Mouse (Mus musculus) myocyte (in vitro differentiated cells): ENCODE measurements around the gene Ccnd1. TPM values are rescaled to one million over a fixed set of nuclear protein-coding genes. Genes with fewer than 3 reads are reported as not detected.

Experiments
- H3K27me3 ChIP-seq: one replicate; pipeline ENCODE4 v1.6.1; 2011; ENCODE audit not compliant: control insufficient read depth, insufficient read depth, insufficient read length
- H3K36me3 ChIP-seq: one replicate; pipeline ENCODE4 v1.6.1; 2011; ENCODE audit not compliant: control insufficient read depth, insufficient read depth
- H3K4me2 ChIP-seq: one replicate; pipeline ENCODE4 v1.6.1; 2011; ENCODE audit warnings: low read depth, control low read depth
- H3K4me3 ChIP-seq: one replicate; pipeline ENCODE4 v1.5.1; 2011; ENCODE audit warnings: mild to moderate bottlenecking, control low read depth, moderate library complexity
- H3K79me2 ChIP-seq: one replicate; pipeline ENCODE4 v1.6.1; 2011; ENCODE audit not compliant: control insufficient read depth, insufficient read depth
- H3ac ChIP-seq: one replicate; pipeline ENCODE4 v1.6.1; 2011; ENCODE audit not compliant: control insufficient read depth, insufficient read length
- CEBPB ChIP-seq: IDR thresholded peaks from 2 replicates; pipeline ENCODE4 v1.6.1; 2011; ENCODE audit warnings: mild to moderate bottlenecking, moderate library complexity; ENCODE audit not compliant: poor library complexity, insufficient read depth, severe bottlenecking
- E2F4 ChIP-seq: IDR thresholded peaks from one replicate; pipeline ENCODE4 v1.6.1; 2011; ENCODE audit warnings: mild to moderate bottlenecking, control low read depth, moderate library complexity; ENCODE audit not compliant: insufficient read depth
- MAX ChIP-seq: IDR thresholded peaks from one replicate; pipeline ENCODE4 v1.6.1; 2011; ENCODE audit warnings: low read depth, mild to moderate bottlenecking, control low read depth
- MYOD1 ChIP-seq, 3 experiments: IDR thresholded peaks; one replicate each; pipeline ENCODE4 v1.6.1; 2011; ENCODE audit warnings: control low read depth in 2 of 3, low read depth in 2 of 3, mild to moderate bottlenecking in 2 of 3, moderate library complexity in 1 of 3; ENCODE audit not compliant: insufficient read length in 2 of 3, control insufficient read depth in 1 of 3
- MYOG ChIP-seq, 3 experiments: IDR thresholded peaks; one replicate each; pipeline ENCODE4 v1.6.1; 2011; ENCODE audit warnings: control low read depth in 2 of 3, low read depth in 2 of 3, mild to moderate bottlenecking in 2 of 3; ENCODE audit not compliant: insufficient read length in 2 of 3, control insufficient read depth in 1 of 3, insufficient read depth in 1 of 3
- POLR2A ChIP-seq: IDR thresholded peaks from one replicate; pipeline ENCODE4 v1.6.1; 2011; ENCODE audit warnings: low read depth, mild to moderate bottlenecking, control low read depth, moderate library complexity; ENCODE audit not compliant: insufficient read length
- POLR2AphosphoS2 ChIP-seq: IDR thresholded peaks from one replicate; pipeline ENCODE4 v1.6.1; 2011; ENCODE audit warnings: low read depth, control low read depth; ENCODE audit not compliant: insufficient read length
- REST ChIP-seq: IDR thresholded peaks from one replicate; pipeline ENCODE4 v1.6.1; 2011; ENCODE audit warnings: mild to moderate bottlenecking, control low read depth, moderate library complexity; ENCODE audit not compliant: insufficient read depth, insufficient read length
- SRF ChIP-seq: IDR thresholded peaks from one replicate; pipeline ENCODE4 v1.6.1; 2011; ENCODE audit warnings: low read depth; ENCODE audit not compliant: control insufficient read depth, insufficient read length
- TCF12 ChIP-seq: IDR thresholded peaks from one replicate; pipeline ENCODE4 v1.6.1; 2011; ENCODE audit warnings: mild to moderate bottlenecking, control low read depth; ENCODE audit not compliant: poor library complexity, insufficient read depth, severe bottlenecking
- TCF3 ChIP-seq: IDR thresholded peaks from one replicate; pipeline ENCODE4 v1.6.1; 2011; ENCODE audit warnings: low read depth, control low read depth; ENCODE audit not compliant: insufficient read length
- USF1 ChIP-seq: IDR thresholded peaks from one replicate; pipeline ENCODE4 v1.6.1; 2011; ENCODE audit warnings: low read depth, mild to moderate bottlenecking, control low read depth, moderate library complexity
- polyA plus RNA-seq: library from polyadenylated mRNA; unstranded; fragments of >200 nt; fragmentation: generic; extraction: Trizol; gene quantifications from one replicate; pipeline ENCODE4 v1.2.1, GENCODE M21; 2012; ENCODE audit warnings: missing spikeins

The Ccnd1 gene
- polyA plus RNA-seq, 1 experiment = 36.6 TPM

DNA sequence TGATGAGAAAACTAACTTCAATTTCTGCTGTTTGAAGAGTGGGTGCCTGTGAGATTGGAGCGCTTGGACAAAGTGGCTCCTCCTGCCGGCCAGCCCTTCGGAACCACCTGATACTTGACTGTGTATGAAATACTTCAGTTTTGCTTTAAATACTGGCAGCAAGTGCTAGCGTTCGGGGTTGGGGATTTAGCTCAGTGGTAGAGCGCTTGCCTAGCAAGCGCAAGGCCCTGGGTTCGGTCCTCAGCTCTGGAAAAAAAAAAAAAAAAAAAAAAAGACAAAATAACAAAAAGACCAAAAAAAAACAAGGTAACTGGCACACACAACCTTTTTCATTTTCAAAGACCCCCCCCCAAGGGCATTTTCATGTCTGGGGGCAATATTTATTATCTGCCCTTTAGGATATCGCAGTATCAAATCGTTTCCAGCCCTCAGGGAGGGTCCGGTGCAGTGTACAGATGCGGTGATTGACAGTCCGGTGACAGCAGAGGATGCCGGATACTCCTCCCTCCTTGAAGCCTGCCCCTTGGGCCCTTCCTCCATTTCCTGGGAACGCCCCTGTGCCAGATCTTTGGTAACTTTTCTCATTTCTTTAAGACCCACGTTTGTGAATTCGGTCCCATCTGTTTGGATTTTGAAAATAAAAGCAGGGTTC lies 25.3 kb downstream of the Ccnd1 start:
- Histone ChIP-seq H3K4me3 (peak overlapping the region; percentile 79), H3K27me3 (no peaks in the 10 kb centered on the region), H3K79me2 (peaks cover 12% of the 10 kb centered on the region), H3ac (peak overlapping the region; percentile 78), H3K36me3 (peaks cover 4% of the 10 kb centered on the region), H3K4me2 (peak overlapping the region; percentile 80)
- TF ChIP-seq MYOG (IDR thresholded peaks at IDR 0.05; ENCODE audit: control insufficient read depth in 1 of 3, insufficient read depth in 1 of 3, insufficient read length in 2 of 3, low read depth in 2 of 3) = no peak
- TF ChIP-seq POLR2A = no peak
- no peak for TF ChIP-seq CEBPB

DNA sequence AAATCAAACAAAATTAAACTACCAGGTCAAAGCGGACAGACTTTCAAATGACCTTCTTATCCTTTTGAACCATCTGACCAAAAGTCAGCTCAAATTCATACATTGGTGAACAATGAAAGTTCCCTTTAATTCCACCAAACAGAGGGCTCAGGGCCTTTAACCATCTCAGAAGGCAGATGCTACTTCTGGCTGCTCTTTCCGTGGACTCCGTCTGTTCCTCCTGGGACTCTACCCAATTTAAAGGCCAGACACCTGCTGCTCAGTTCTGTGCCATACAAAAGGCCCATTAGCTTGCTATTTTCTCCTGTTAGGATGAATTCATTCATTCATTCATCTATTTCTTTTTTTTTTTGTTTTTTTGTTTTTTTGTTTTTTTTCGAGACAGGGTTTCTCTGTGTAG lies 26.8 kb downstream of the Ccnd1 start:
- H3K27me3 ChIP-seq = no peaks in the 10 kb centered on the region
- no peak overlapping the region for H3K4me3 ChIP-seq
- TF ChIP-seq MYOD1 (IDR thresholded peaks at IDR 0.05; ENCODE audit: control insufficient read depth in 1 of 3, insufficient read length in 2 of 3, low read depth in 2 of 3) = no peak
- H3K36me3 ChIP-seq = no peaks in the 10 kb centered on the region
- H3K79me2 ChIP-seq = peaks cover 12% of the 10 kb centered on the region
- H3K4me2 ChIP-seq = no peak overlapping the region
- H3ac ChIP-seq = no peak overlapping the region

DNA sequence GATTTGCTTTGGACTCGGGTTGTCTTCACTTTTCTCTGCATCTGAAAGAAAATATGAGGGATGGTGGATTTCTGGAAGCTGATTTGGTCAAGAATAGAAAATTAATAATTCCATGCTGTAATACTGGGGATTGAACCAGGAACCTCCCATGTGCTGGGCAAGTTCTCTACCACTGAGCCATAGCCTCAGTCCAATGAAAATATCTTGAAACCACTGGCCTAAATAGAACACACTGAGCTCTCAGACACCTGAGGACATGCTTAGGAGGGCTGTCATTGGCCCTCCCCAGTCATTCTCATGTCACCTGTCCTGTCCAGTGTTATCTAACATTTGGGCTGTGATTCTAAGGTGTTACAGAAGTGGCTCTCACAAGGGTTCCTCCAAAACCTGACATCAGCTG lies 28.6 kb downstream of the Ccnd1 start:
- H3ac ChIP-seq = no peak overlapping the region
- peaks cover 8% of the 10 kb centered on the region for H3K79me2 ChIP-seq
- no peaks in the 10 kb centered on the region for H3K27me3 ChIP-seq
- no peak overlapping the region for H3K4me3 ChIP-seq
- no peaks in the 10 kb centered on the region for H3K36me3 ChIP-seq
- TF ChIP-seq E2F4 = no peak
- TF ChIP-seq TCF12 = no peak
- TF ChIP-seq POLR2A = no peak
- TF ChIP-seq USF1 = no peak
- TF ChIP-seq SRF = no peak
- no peak for TF ChIP-seq MYOD1 (IDR thresholded peaks at IDR 0.05; ENCODE audit: control insufficient read depth in 1 of 3, insufficient read length in 2 of 3, low read depth in 2 of 3)
- TF ChIP-seq TCF3 = no peak
- TF ChIP-seq POLR2AphosphoS2 = no peak
- no peak for TF ChIP-seq MAX
- TF ChIP-seq REST = no peak
- no peak for TF ChIP-seq MYOG (IDR thresholded peaks at IDR 0.05; ENCODE audit: control insufficient read depth in 1 of 3, insufficient read depth in 1 of 3, insufficient read length in 2 of 3, low read depth in 2 of 3)
- TF ChIP-seq CEBPB = no peak
- H3K4me2 ChIP-seq = no peak overlapping the region

DNA sequence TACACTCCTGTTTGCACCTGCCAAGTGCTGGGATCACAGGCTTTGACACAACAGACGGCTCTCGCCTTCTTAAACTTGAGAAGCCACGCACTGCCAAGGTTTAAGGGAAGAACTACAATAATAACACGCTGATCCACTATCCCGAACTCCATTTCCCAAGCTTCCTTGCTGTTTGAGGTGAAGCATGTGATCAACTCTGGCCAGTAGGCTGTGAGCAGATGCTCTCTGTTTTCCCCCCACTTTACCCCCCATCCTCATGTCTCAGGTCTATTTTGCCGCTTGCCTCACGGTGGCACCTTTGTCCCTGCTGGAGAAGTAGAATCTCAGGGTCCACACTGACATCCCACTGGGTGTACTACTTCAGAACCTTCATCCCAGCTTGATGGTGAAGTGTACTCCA lies 31.0 kb downstream of the Ccnd1 start:
- Histone ChIP-seq H3K27me3 (no peaks in the 10 kb centered on the region), H3ac (no peak overlapping the region), H3K36me3 (no peaks in the 10 kb centered on the region), H3K4me2 (peak overlapping the region; percentile 5), H3K79me2 (no peaks in the 10 kb centered on the region), H3K4me3 (no peak overlapping the region)
- TF ChIP-seq REST (no peak), USF1 (peak; percentile 34)

DNA sequence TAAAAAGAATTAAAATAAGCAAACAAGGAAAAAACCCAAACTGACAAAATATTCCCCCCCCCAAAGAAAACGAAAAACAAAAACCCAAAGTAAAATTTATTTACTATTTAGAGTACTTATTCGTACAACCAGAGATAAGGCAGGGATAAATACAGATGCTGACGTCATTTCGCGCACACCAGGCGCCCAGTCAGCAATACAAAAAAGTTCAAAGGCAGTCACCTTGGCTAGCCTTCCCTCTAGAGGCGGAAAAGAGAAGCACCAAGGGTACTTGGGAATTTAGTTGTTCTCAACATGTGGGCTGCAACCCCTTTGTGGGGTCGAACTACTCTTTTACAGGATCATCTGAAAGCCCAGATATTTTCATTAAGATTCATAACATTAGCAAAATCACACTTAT lies 31.9 kb downstream of the Ccnd1 start:
- Histone ChIP-seq H3K4me3 (no peak overlapping the region), H3K36me3 (no peaks in the 10 kb centered on the region), H3K27me3 (no peaks in the 10 kb centered on the region), H3ac (no peak overlapping the region), H3K79me2 (no peaks in the 10 kb centered on the region), H3K4me2 (no peak overlapping the region)
- TF ChIP-seq MYOD1 (IDR thresholded peaks at IDR 0.05; ENCODE audit: control insufficient read depth in 1 of 3, insufficient read length in 2 of 3, low read depth in 2 of 3) (no peak), USF1 (no peak), TCF3 (no peak), POLR2AphosphoS2 (no peak), SRF (no peak), REST (no peak), E2F4 (no peak), MAX (no peak), CEBPB (no peak), TCF12 (no peak), POLR2A (no peak), MYOG (IDR thresholded peaks at IDR 0.05; ENCODE audit: control insufficient read depth in 1 of 3, insufficient read depth in 1 of 3, insufficient read length in 2 of 3, low read depth in 2 of 3) (no peak)
